Mouse (Mus musculus) splenic B cell, adult 2 months (primary cell): Measurements from ENCODE around the gene Wipf1.

Experiments
- DNase-seq: peaks from one replicate; pipeline ENCODE4 v3.0.0-alpha.2; 2011; ENCODE audit warnings: low read depth, low spot score
- H3K27me3 ChIP-seq: 2 replicates; pipeline ENCODE4 v1.6.1; 2012; ENCODE audit warnings: mild to moderate bottlenecking, low read length, moderate library complexity, mixed read lengths; ENCODE audit not compliant: control insufficient read depth, poor library complexity, insufficient read depth, severe bottlenecking
- H3K36me3 ChIP-seq: 2 replicates; pipeline ENCODE4 v1.6.1; 2012; ENCODE audit warnings: mild to moderate bottlenecking, low read length, moderate library complexity, mixed read lengths; ENCODE audit not compliant: control insufficient read depth, poor library complexity, insufficient read depth, severe bottlenecking

Gene Wipf1

GRCm38 (mm10) chr2:73456886-73457285 lies 72.6 kb downstream of the Wipf1 start:
- DNase-seq = no peak
- Histone ChIP-seq H3K27me3 (no peaks in the 10 kb centered on the region), H3K36me3 (no peaks in the 10 kb centered on the region; the same call in 1 of the 2 replicates)

- Histone ChIP-seq H3K27me3 (no peaks in the 10 kb centered on the region), H3K36me3 (no peaks in the 10 kb centered on the region; the same call in 1 of the 2 replicates)
- DNase-seq = peak; percentile 58
These were observed 73.4 kb downstream of the Wipf1 start for GRCm38 (mm10) chr2:73456154-73456553.

GRCm38 (mm10) chr2:73455541-73455940 lies 74.0 kb downstream of the Wipf1 start:
- H3K36me3 ChIP-seq = no peaks in the 10 kb centered on the region; the same call in 1 of the 2 replicates
- no peaks in the 10 kb centered on the region for H3K27me3 ChIP-seq
- DNase-seq = peak; percentile 88

- DNase-seq = peak; percentile 65
- no peaks in the 10 kb centered on the region for H3K27me3 ChIP-seq
These were observed 74.9 kb downstream of the Wipf1 start for GRCm38 (mm10) chr2:73454682-73455081.

GRCm38 (mm10) chr2:73454186-73454585 lies 75.3 kb downstream of the Wipf1 start:
- Histone ChIP-seq H3K27me3 (no peaks in the 10 kb centered on the region), H3K36me3 (no peaks in the 10 kb centered on the region; the same call in 1 of the 2 replicates)
- no peak for DNase-seq

More at GRCm38 (mm10) chr2:73454682-73455081, 74.9 kb downstream of the Wipf1 start:
- H3K36me3 ChIP-seq = no peaks in the 10 kb centered on the region; the same call in 1 of the 2 replicates

GRCm38 (mm10) chr2:73453717-73454116 lies 75.8 kb downstream of the Wipf1 start:
- H3K27me3 ChIP-seq = no peaks in the 10 kb centered on the region
- peak; percentile 83 for DNase-seq

GRCm38 (mm10) chr2:73453085-73453484 lies 76.4 kb downstream of the Wipf1 start:
- no peaks in the 10 kb centered on the region for H3K27me3 ChIP-seq
- no peak for DNase-seq
- peaks cover 1% of the 10 kb centered on the region; the same call in 1 of the 2 replicates for H3K36me3 ChIP-seq

More at GRCm38 (mm10) chr2:73453717-73454116, 75.8 kb downstream of the Wipf1 start:
- no peaks in the 10 kb centered on the region for H3K36me3 ChIP-seq

GRCm38 (mm10) chr2:73452556-73452955 lies 77.0 kb downstream of the Wipf1 start:
- Histone ChIP-seq H3K36me3 (peaks cover 4% of the 10 kb centered on the region; the same call in 1 of the 2 replicates), H3K27me3 (no peaks in the 10 kb centered on the region)
- peak; percentile 50 for DNase-seq

- Histone ChIP-seq H3K36me3 (peaks cover 8% of the 10 kb centered on the region; the same call in 1 of the 2 replicates), H3K27me3 (no peaks in the 10 kb centered on the region)
- DNase-seq = no peak
These were observed 78.0 kb downstream of the Wipf1 start for GRCm38 (mm10) chr2:73451541-73451940.

- H3K27me3 ChIP-seq = no peaks in the 10 kb centered on the region
- peaks cover 13% of the 10 kb centered on the region for H3K36me3 ChIP-seq
- DNase-seq = peak; percentile 67
These were observed 79.3 kb downstream of the Wipf1 start for GRCm38 (mm10) chr2:73450172-73450715.

GRCm38 (mm10) chr2:73443985-73444384 lies 85.5 kb downstream of the Wipf1 start:
- no peak for DNase-seq
- no peaks in the 10 kb centered on the region for H3K27me3 ChIP-seq
- H3K36me3 ChIP-seq = peaks cover 45% of the 10 kb centered on the region

- Histone ChIP-seq H3K36me3 (peaks cover 55% of the 10 kb centered on the region), H3K27me3 (no peaks in the 10 kb centered on the region)
- DNase-seq = peak; percentile 56
These were observed 87.5 kb downstream of the Wipf1 start for GRCm38 (mm10) chr2:73442015-73442414.

GRCm38 (mm10) chr2:73440319-73440718 lies 89.2 kb downstream of the Wipf1 start:
- no peak for DNase-seq
- Histone ChIP-seq H3K27me3 (no peaks in the 10 kb centered on the region), H3K36me3 (peaks cover 59% of the 10 kb centered on the region)

GRCm38 (mm10) chr2:73436976-73437375 lies 92.6 kb downstream of the Wipf1 start:
- H3K36me3 ChIP-seq = peaks cover 51% of the 10 kb centered on the region
- DNase-seq = no peak
- H3K27me3 ChIP-seq = no peaks in the 10 kb centered on the region

GRCm38 (mm10) chr2:73435847-73436246 lies 93.7 kb downstream of the Wipf1 start:
- DNase-seq = no peak
- peaks cover 50% of the 10 kb centered on the region for H3K36me3 ChIP-seq
- no peaks in the 10 kb centered on the region for H3K27me3 ChIP-seq

GRCm38 (mm10) chr2:73431959-73432396 lies 97.6 kb downstream of the Wipf1 start:
- Histone ChIP-seq H3K36me3 (peaks cover 24% of the 10 kb centered on the region), H3K27me3 (no peaks in the 10 kb centered on the region)
- DNase-seq = no peak
